Mouse (Mus musculus): ENCODE results near the gene Pax7. TPM values are rescaled to one million over a fixed set of nuclear protein-coding genes. Genes with fewer than 3 reads are reported as not detected.
A peak's percentile ranks its signal among the peaks of the same experiment; 100 is the strongest.

Gene Pax7
- 0.24 and 0.60 TPM in 2 replicates for polyA plus RNA-seq (2015; fragmentation: Nextera tagmentation; extraction: Ambion mirVana)

DNA sequence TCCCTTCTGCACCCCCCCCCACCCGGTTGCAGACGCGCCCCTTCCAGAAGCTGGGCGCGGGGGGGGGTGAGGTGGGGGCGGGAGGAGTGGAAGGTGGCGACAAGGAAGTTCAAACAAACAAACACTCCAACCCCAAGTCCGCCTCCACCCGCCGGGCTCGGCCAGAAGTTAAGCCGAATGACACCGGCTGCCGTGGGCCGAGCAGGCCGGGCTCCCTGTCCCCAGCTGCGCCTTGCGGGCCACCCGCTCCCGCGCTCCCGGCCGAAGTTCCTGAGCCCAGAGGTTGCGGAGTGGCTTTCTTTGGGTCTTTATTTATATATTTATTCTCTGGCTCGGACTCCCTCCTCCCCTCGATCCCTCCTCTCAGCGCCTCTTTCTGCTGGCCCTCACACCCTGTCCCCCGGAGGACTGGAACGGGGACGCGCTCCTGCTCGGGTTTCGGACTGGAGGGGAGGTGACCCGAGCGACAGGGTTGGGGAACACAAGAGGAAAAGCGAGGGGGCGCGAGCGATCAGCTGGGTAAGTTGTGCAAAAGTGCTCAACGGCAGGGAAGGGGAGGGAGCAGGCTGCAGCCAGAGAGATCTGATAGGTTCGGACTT is at the start of gene Pax7:
Gene Pax7, minus strand, starts transcription at position 493 of the 599 bp plus-strand sequence.
- ATAC-seq: no peak

DNA sequence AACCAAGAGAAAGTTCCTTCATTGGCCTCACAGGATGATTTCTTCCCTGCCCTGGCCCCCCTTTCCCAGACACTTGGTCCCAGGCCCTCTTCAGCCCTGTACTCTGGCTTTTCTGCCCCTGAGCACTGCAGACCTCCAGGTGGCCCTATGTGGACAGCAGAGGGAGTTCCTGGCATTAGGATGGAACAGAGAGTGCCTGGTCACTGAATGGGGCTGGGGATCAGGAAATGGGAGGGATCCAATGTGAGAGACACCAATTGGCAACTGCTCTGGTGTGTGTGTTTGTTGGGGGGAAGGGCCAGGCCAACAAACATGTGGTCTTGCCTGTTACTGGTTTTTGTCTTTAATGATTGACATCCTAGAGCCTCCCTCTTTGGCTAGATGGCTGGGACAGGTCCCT is 48.5 kb upstream of the Pax7 start:
- Histone ChIP-seq H3K4me3 (ENCODE audit: low read length) (no peak overlapping the region), H3K27ac (ENCODE audit: low read depth, low read length) (no peak overlapping the region), H3K9me3 (ENCODE audit: control insufficient read depth, low read length) (no peaks in the 10 kb centered on the region), H3K9ac (ENCODE audit: low read depth, low read length) (no peak overlapping the region), H3K4me2 (ENCODE audit: low read length) (no peak overlapping the region), H3K4me1 (ENCODE audit: control insufficient read depth, insufficient read depth, low read depth, low read length) (no peaks in the 10 kb centered on the region), H3K27me3 (replicated peaks; ENCODE audit: control insufficient read depth, insufficient read depth, low read length) (no peaks in the 10 kb centered on the region), H3K36me3 (ENCODE audit: control insufficient read depth, insufficient read depth, low read length) (no peaks in the 10 kb centered on the region)
- no peak for ATAC-seq

More for the DNA sequence above, at the start of gene Pax7:
- WGBS: 2% methylated on average over 41 of the region's 41 CpGs
- peak within 1 kb of the TSS; percentile 28 for H3K4me3 ChIP-seq (ENCODE audit: low read length)
- peaks cover 12% of the 10 kb centered on the region for H3K4me1 ChIP-seq (ENCODE audit: control insufficient read depth, insufficient read depth, low read depth, low read length)
- no peak within 1 kb of the TSS for H3K9ac ChIP-seq (ENCODE audit: low read depth, low read length)
- peak within 1 kb of the TSS; percentile 40 for H3K4me2 ChIP-seq (ENCODE audit: low read length)
- no peaks in the 10 kb centered on the region for H3K9me3 ChIP-seq (ENCODE audit: control insufficient read depth, low read length)
- H3K27ac ChIP-seq (ENCODE audit: low read depth, low read length): 0 out of 2 replicates have a peak within 1 kb of the TSS, but pooled peaks have one; percentile 19
- H3K36me3 ChIP-seq (ENCODE audit: control insufficient read depth, insufficient read depth, low read length): no peaks in the 10 kb centered on the region
- H3K27me3 ChIP-seq (replicated peaks; ENCODE audit: control insufficient read depth, insufficient read depth, low read length): peaks cover 67% of the 10 kb centered on the region

DNA sequence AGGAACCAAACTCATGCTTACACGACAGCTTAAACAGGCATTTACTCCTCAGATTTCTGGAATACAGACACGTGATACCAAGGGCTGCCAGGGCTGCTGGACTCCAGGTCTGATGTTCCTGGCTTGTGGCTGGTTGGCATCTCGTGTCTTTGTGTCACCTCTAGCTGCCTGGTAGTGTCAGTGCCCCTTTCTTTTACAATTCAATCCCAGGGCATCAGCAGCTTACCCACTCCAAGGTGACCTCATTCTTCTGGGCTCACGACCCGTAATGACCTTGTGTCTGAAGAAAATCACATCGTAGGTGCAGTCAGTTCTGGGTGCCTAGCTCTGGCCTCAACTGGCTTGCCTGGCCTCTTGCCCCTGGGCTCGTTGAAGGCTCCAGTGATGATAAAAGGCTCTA is 46.0 kb upstream of the Pax7 start:
- Histone ChIP-seq H3K9me3 (ENCODE audit: control insufficient read depth, low read length) (no peaks in the 10 kb centered on the region), H3K4me1 (ENCODE audit: control insufficient read depth, insufficient read depth, low read depth, low read length) (no peaks in the 10 kb centered on the region), H3K4me2 (ENCODE audit: low read length) (no peak overlapping the region), H3K36me3 (ENCODE audit: control insufficient read depth, insufficient read depth, low read length) (no peaks in the 10 kb centered on the region), H3K27ac (ENCODE audit: low read depth, low read length) (no peak overlapping the region), H3K27me3 (replicated peaks; ENCODE audit: control insufficient read depth, insufficient read depth, low read length) (no peaks in the 10 kb centered on the region), H3K9ac (ENCODE audit: low read depth, low read length) (no peak overlapping the region), H3K4me3 (ENCODE audit: low read length) (no peak overlapping the region)
- no peak for ATAC-seq
- 65% methylated on average over 7 of the region's 7 CpGs for WGBS

DNA sequence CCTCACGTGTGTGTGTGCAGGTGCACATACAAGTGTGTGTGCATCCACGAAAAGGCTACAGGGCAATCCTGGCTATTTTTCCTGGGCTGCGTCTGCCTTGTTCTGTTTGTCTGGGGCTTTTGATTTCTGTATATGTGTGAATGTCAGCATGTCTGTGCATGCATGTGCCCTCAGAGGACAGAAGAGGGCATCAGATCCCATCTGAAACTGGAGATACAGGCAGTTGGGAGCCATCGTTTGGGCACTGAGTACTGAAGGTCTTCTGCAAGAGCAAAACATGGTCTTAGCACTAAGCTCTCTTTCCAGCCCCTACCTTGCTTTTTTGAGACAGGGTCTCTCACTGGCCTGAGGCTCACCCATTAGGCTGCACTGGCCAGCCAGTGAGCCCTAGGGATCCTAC is 45.1 kb upstream of the Pax7 start:
- H3K4me2 ChIP-seq (ENCODE audit: low read length): no peak overlapping the region
- peak; percentile 31; the same call in 1 of the 2 replicates for ATAC-seq
- H3K9me3 ChIP-seq (ENCODE audit: control insufficient read depth, low read length): no peaks in the 10 kb centered on the region
- no peak overlapping the region for H3K4me3 ChIP-seq (ENCODE audit: low read length)
- H3K36me3 ChIP-seq (ENCODE audit: control insufficient read depth, insufficient read depth, low read length): no peaks in the 10 kb centered on the region
- H3K9ac ChIP-seq (ENCODE audit: low read depth, low read length): no peak overlapping the region
- no peak overlapping the region for H3K27ac ChIP-seq (ENCODE audit: low read depth, low read length)
- 72% methylated on average over 4 of the region's 4 CpGs for WGBS
- H3K27me3 ChIP-seq (replicated peaks; ENCODE audit: control insufficient read depth, insufficient read depth, low read length): no peaks in the 10 kb centered on the region
- no peaks in the 10 kb centered on the region for H3K4me1 ChIP-seq (ENCODE audit: control insufficient read depth, insufficient read depth, low read depth, low read length)

DNA sequence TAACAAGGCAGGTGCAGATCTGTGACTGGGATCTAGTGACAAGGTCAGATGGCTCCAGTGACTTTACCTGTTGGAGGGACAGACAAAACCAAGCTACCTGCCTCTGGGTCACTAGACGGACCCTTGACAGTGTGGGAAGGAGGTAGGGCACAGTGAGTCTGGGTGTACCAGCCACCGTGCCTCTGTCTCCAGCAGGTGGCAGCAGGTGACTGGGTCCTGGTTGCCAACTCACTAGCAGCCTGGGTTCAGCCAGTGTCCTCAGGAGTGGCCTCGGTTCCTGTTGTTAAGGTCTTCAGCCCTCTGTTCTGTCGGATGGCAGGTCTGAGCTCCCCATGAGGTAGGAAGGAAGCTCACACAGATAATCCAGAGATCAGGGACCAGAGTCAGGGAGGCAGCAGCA is 43.9 kb upstream of the Pax7 start:
- peak; percentile 84 for ATAC-seq
- Histone ChIP-seq H3K4me2 (ENCODE audit: low read length) (no peak overlapping the region), H3K4me1 (ENCODE audit: control insufficient read depth, insufficient read depth, low read depth, low read length) (no peaks in the 10 kb centered on the region; the same call in 1 of the 2 replicates), H3K9me3 (ENCODE audit: control insufficient read depth, low read length) (no peaks in the 10 kb centered on the region), H3K9ac (ENCODE audit: low read depth, low read length) (no peak overlapping the region), H3K36me3 (ENCODE audit: control insufficient read depth, insufficient read depth, low read length) (no peaks in the 10 kb centered on the region), H3K27me3 (replicated peaks; ENCODE audit: control insufficient read depth, insufficient read depth, low read length) (no peaks in the 10 kb centered on the region), H3K27ac (ENCODE audit: low read depth, low read length) (no peak overlapping the region), H3K4me3 (ENCODE audit: low read length) (no peak overlapping the region)
- WGBS: 2% methylated on average over 4 of the region's 4 CpGs

DNA sequence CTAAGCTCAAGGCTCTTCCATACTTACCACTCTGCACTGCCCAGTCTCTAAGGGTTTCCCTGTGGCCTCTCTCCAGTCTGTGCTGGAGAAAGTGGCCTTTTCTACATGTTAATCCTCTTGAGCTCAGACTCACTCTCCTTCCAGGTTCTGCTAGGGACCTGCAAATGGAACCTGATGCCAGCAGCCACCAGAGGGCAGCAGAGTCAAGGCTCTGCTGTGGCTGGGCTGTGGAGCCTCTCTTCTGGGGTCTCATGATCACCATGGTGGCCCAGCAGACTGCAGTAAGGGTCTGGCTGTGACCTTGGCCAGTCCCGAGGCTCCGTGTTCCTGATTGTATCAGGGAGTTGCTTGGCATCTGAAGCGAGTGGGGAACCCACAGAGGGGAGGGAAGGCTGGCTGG is 39.3 kb upstream of the Pax7 start:
- Histone ChIP-seq H3K9me3 (ENCODE audit: control insufficient read depth, low read length) (no peaks in the 10 kb centered on the region), H3K4me1 (ENCODE audit: control insufficient read depth, insufficient read depth, low read depth, low read length) (no peaks in the 10 kb centered on the region; the same call in 1 of the 2 replicates), H3K4me3 (ENCODE audit: low read length) (no peak overlapping the region), H3K27me3 (replicated peaks; ENCODE audit: control insufficient read depth, insufficient read depth, low read length) (no peaks in the 10 kb centered on the region), H3K36me3 (ENCODE audit: control insufficient read depth, insufficient read depth, low read length) (no peaks in the 10 kb centered on the region), H3K4me2 (ENCODE audit: low read length) (no peak overlapping the region), H3K27ac (ENCODE audit: low read depth, low read length) (no peak overlapping the region), H3K9ac (ENCODE audit: low read depth, low read length) (peak overlapping the region; percentile 12; the same call in 1 of the 2 replicates)
- WGBS: 0% methylated on average over 3 of the region's 3 CpGs
- peak; percentile 71; the same call in 1 of the 2 replicates for ATAC-seq

DNA sequence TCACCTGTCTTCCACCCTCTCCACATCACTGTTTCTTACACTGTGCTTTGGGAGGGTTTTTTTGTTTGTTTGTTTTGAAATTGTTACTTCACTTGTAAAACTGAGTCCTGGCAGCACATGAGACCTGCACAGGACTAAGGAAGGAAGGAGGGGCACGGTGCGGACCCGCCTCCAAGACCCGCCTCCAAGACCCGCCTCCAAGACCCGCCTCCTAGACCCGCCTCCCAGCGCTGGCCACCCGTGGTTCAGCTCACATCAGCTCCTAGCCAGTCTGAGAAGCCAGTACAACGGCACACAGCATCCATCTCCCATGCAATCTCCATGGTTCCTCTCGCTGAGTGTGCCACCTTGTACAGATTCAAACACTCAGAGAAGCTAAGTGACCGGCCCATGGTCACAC is 38.4 kb upstream of the Pax7 start:
- Histone ChIP-seq H3K27ac (ENCODE audit: low read depth, low read length) (no peak overlapping the region), H3K36me3 (ENCODE audit: control insufficient read depth, insufficient read depth, low read length) (no peaks in the 10 kb centered on the region), H3K9ac (ENCODE audit: low read depth, low read length) (no peak overlapping the region), H3K4me1 (ENCODE audit: control insufficient read depth, insufficient read depth, low read depth, low read length) (no peaks in the 10 kb centered on the region; the same call in 1 of the 2 replicates), H3K27me3 (replicated peaks; ENCODE audit: control insufficient read depth, insufficient read depth, low read length) (no peaks in the 10 kb centered on the region), H3K9me3 (ENCODE audit: control insufficient read depth, low read length) (no peaks in the 10 kb centered on the region), H3K4me3 (ENCODE audit: low read length) (no peak overlapping the region), H3K4me2 (ENCODE audit: low read length) (no peak overlapping the region)
- ATAC-seq: no peak
- WGBS: 22% methylated on average over 12 of the region's 12 CpGs

DNA sequence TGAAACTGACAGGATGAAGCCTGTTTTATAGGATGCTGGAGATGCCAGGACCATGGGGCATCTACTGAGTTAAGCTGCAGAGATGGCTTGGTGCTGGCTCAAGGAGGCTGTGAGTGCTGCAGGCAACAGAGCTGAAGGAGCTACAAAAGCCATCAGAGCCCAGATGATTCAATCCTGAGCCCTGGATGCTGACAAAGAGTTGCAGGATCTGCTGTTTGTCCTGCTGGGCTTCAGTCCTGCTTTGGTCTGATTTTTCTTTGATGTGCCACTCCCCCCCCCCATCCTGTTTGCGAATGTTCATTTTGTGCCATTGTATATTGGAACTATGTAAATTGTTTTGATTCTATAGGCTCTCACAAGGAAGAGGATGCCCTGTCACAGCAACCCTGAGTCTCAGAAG is 29.9 kb upstream of the Pax7 start:
- Histone ChIP-seq H3K4me1 (ENCODE audit: control insufficient read depth, insufficient read depth, low read depth, low read length) (no peaks in the 10 kb centered on the region), H3K27me3 (replicated peaks; ENCODE audit: control insufficient read depth, insufficient read depth, low read length) (no peaks in the 10 kb centered on the region), H3K4me3 (ENCODE audit: low read length) (no peak overlapping the region), H3K9ac (ENCODE audit: low read depth, low read length) (no peak overlapping the region), H3K4me2 (ENCODE audit: low read length) (no peak overlapping the region), H3K9me3 (ENCODE audit: control insufficient read depth, low read length) (no peaks in the 10 kb centered on the region), H3K36me3 (ENCODE audit: control insufficient read depth, insufficient read depth, low read length) (no peaks in the 10 kb centered on the region), H3K27ac (ENCODE audit: low read depth, low read length) (no peak overlapping the region)
- 76% methylated on average over 1 of the region's 1 CpGs for WGBS
- no peak for ATAC-seq

DNA sequence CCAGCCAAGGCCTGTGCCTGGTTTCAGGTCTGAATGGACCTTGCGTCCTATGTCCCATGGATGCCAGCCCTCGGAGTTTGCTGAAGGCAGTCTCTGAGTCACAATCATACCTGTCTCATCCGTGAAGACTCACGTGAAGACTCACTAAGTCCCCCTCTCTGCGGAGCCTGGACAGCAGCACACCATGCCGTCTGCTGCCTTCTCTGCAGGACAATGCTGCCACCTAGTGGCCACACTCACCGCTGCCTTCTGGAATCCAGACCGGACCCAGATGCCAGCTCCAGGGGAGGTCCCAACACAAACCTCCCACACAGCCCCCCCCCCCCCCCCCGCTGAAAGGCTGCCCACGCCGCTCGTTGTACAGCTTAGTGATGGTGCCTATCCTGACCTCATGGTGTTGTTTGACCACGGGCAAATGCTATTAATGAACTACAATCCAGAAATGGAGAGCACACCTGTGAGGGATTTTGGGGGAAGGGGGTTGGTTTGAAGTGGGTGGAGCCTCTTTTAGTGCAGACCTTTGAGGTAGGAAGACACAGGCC is 25.4 kb upstream of the Pax7 start:
- ATAC-seq: peak; percentile 82
- Histone ChIP-seq H3K9me3 (ENCODE audit: control insufficient read depth, low read length) (no peaks in the 10 kb centered on the region), H3K4me2 (ENCODE audit: low read length) (no peak overlapping the region), H3K4me1 (ENCODE audit: control insufficient read depth, insufficient read depth, low read depth, low read length) (no peaks in the 10 kb centered on the region), H3K36me3 (ENCODE audit: control insufficient read depth, insufficient read depth, low read length) (no peaks in the 10 kb centered on the region), H3K27me3 (replicated peaks; ENCODE audit: control insufficient read depth, insufficient read depth, low read length) (peaks cover 13% of the 10 kb centered on the region), H3K9ac (ENCODE audit: low read depth, low read length) (no peak overlapping the region), H3K27ac (ENCODE audit: low read depth, low read length) (no peak overlapping the region), H3K4me3 (ENCODE audit: low read length) (no peak overlapping the region)
- WGBS: 2% methylated on average over 12 of the region's 13 CpGs
